Mouse (Mus musculus): ENCODE data around the gene Dpyd. TPM values are rescaled to one million over a fixed set of nuclear protein-coding genes. Genes with fewer than 3 reads are reported as not detected.

Gene Dpyd
- polyA plus RNA-seq, 1 experiment from 2014 or later: 3.3 TPM

- no peaks in the 10 kb centered on the region for H3K27me3 ChIP-seq (ENCODE audit: control insufficient read depth, insufficient read depth, low read length)
- no peaks in the 10 kb centered on the region for H3K4me1 ChIP-seq (ENCODE audit: control insufficient read depth in 2 of 2, insufficient read depth in 2 of 2, low read length in 2 of 2)
- H3K9me3 ChIP-seq (ENCODE audit: control insufficient read depth, low read length): no peaks in the 10 kb centered on the region
- H3K9ac ChIP-seq (ENCODE audit: low read length): no peak overlapping the region
- no peaks in the 10 kb centered on the region for H3K36me3 ChIP-seq (ENCODE audit: control insufficient read depth, insufficient read depth, low read length)
- no peak overlapping the region for H3K27ac ChIP-seq (replicated peaks in 1 of 2; ENCODE audit: control insufficient read depth in 1 of 2, insufficient read depth in 1 of 2, low read depth in 2 of 2, low read length in 2 of 2)
- WGBS: 64% methylated on average over 4 of the region's 4 CpGs
- ATAC-seq (ENCODE audit: insufficient number of reproducible peaks, insufficient read depth, low FRiP score, low read depth): no peak
- no peak overlapping the region for H3K4me2 ChIP-seq (ENCODE audit: low read length)
- no peak overlapping the region for H3K4me3 ChIP-seq (ENCODE audit: control insufficient read depth in 1 of 2, insufficient read depth in 1 of 2, low read depth in 1 of 2, low read length in 2 of 2)
Observed at GRCm38 (mm10) chr3:119063214-119063613, 501.3 kb downstream of the Dpyd start.

- WGBS: 15% methylated on average over 1 of the region's 1 CpGs
- ATAC-seq (ENCODE audit: insufficient number of reproducible peaks, insufficient read depth, low FRiP score, low read depth): no peak
Observed at GRCm38 (mm10) chr3:119063642-119064041, 501.7 kb downstream of the Dpyd start.

GRCm38 (mm10) chr3:119064746-119065145 is 502.8 kb downstream of the Dpyd start:
- H3K9me3 ChIP-seq (ENCODE audit: control insufficient read depth, low read length): no peaks in the 10 kb centered on the region
- no peaks in the 10 kb centered on the region for H3K27me3 ChIP-seq (ENCODE audit: control insufficient read depth, insufficient read depth, low read length)
- no peaks in the 10 kb centered on the region for H3K4me1 ChIP-seq (ENCODE audit: control insufficient read depth in 2 of 2, insufficient read depth in 2 of 2, low read length in 2 of 2)
- no peak overlapping the region for H3K27ac ChIP-seq (replicated peaks in 1 of 2; ENCODE audit: control insufficient read depth in 1 of 2, insufficient read depth in 1 of 2, low read depth in 2 of 2, low read length in 2 of 2)
- no peak overlapping the region for H3K4me3 ChIP-seq (ENCODE audit: control insufficient read depth in 1 of 2, insufficient read depth in 1 of 2, low read depth in 1 of 2, low read length in 2 of 2)
- no peaks in the 10 kb centered on the region for H3K36me3 ChIP-seq (ENCODE audit: control insufficient read depth, insufficient read depth, low read length)
- H3K4me2 ChIP-seq (ENCODE audit: low read length): no peak overlapping the region
- H3K9ac ChIP-seq (ENCODE audit: low read length): no peak overlapping the region
- WGBS: 82% methylated on average over 7 of the region's 7 CpGs
- no peak for ATAC-seq (ENCODE audit: insufficient number of reproducible peaks, insufficient read depth, low FRiP score, low read depth)

More at GRCm38 (mm10) chr3:119063642-119064041, 501.7 kb downstream of the Dpyd start:
- no peak overlapping the region for H3K4me2 ChIP-seq (ENCODE audit: low read length)
- no peak overlapping the region for H3K27ac ChIP-seq (replicated peaks in 1 of 2; ENCODE audit: control insufficient read depth in 1 of 2, insufficient read depth in 1 of 2, low read depth in 2 of 2, low read length in 2 of 2)
- H3K9ac ChIP-seq (ENCODE audit: low read length): no peak overlapping the region
- H3K36me3 ChIP-seq (ENCODE audit: control insufficient read depth, insufficient read depth, low read length): no peaks in the 10 kb centered on the region
- no peaks in the 10 kb centered on the region for H3K9me3 ChIP-seq (ENCODE audit: control insufficient read depth, low read length)
- no peaks in the 10 kb centered on the region for H3K27me3 ChIP-seq (ENCODE audit: control insufficient read depth, insufficient read depth, low read length)
- H3K4me1 ChIP-seq (ENCODE audit: control insufficient read depth in 2 of 2, insufficient read depth in 2 of 2, low read length in 2 of 2): no peaks in the 10 kb centered on the region
- H3K4me3 ChIP-seq (ENCODE audit: control insufficient read depth in 1 of 2, insufficient read depth in 1 of 2, low read depth in 1 of 2, low read length in 2 of 2): no peak overlapping the region

- H3K27me3 ChIP-seq (ENCODE audit: control insufficient read depth, insufficient read depth, low read length): no peaks in the 10 kb centered on the region
- no peak overlapping the region for H3K9ac ChIP-seq (ENCODE audit: low read length)
- no peak overlapping the region for H3K4me3 ChIP-seq (ENCODE audit: control insufficient read depth in 1 of 2, insufficient read depth in 1 of 2, low read depth in 1 of 2, low read length in 2 of 2)
- no peak overlapping the region for H3K27ac ChIP-seq (replicated peaks in 1 of 2; ENCODE audit: control insufficient read depth in 1 of 2, insufficient read depth in 1 of 2, low read depth in 2 of 2, low read length in 2 of 2)
- no peak for ATAC-seq (ENCODE audit: insufficient number of reproducible peaks, insufficient read depth, low FRiP score, low read depth)
- no peaks in the 10 kb centered on the region for H3K36me3 ChIP-seq (ENCODE audit: control insufficient read depth, insufficient read depth, low read length)
- 71% methylated on average over 9 of the region's 9 CpGs for WGBS
- no peaks in the 10 kb centered on the region for H3K9me3 ChIP-seq (ENCODE audit: control insufficient read depth, low read length)
- H3K4me1 ChIP-seq (ENCODE audit: control insufficient read depth in 2 of 2, insufficient read depth in 2 of 2, low read length in 2 of 2): no peaks in the 10 kb centered on the region
- no peak overlapping the region for H3K4me2 ChIP-seq (ENCODE audit: low read length)
Observed at GRCm38 (mm10) chr3:119067221-119067620, 505.3 kb downstream of the Dpyd start.

GRCm38 (mm10) chr3:119086618-119087017 is 524.7 kb downstream of the Dpyd start:
- Histone ChIP-seq H3K9me3 (ENCODE audit: control insufficient read depth, low read length) (no peaks in the 10 kb centered on the region), H3K4me2 (ENCODE audit: low read length) (no peak overlapping the region), H3K4me1 (ENCODE audit: control insufficient read depth in 2 of 2, insufficient read depth in 2 of 2, low read length in 2 of 2) (no peaks in the 10 kb centered on the region), H3K27ac (replicated peaks in 1 of 2; ENCODE audit: control insufficient read depth in 1 of 2, insufficient read depth in 1 of 2, low read depth in 2 of 2, low read length in 2 of 2) (no peak overlapping the region), H3K9ac (ENCODE audit: low read length) (no peak overlapping the region), H3K36me3 (ENCODE audit: control insufficient read depth, insufficient read depth, low read length) (no peaks in the 10 kb centered on the region), H3K4me3 (ENCODE audit: control insufficient read depth in 1 of 2, insufficient read depth in 1 of 2, low read depth in 1 of 2, low read length in 2 of 2) (no peak overlapping the region), H3K27me3 (ENCODE audit: control insufficient read depth, insufficient read depth, low read length) (no peaks in the 10 kb centered on the region)
- 48% methylated on average over 1 of the region's 1 CpGs for WGBS
- no peak; the same call in 1 of the 2 replicates for ATAC-seq (ENCODE audit: insufficient number of reproducible peaks, insufficient read depth, low FRiP score, low read depth)

- Histone ChIP-seq H3K4me2 (ENCODE audit: low read length) (no peak overlapping the region), H3K9ac (ENCODE audit: low read length) (no peak overlapping the region), H3K27me3 (ENCODE audit: control insufficient read depth, insufficient read depth, low read length) (no peaks in the 10 kb centered on the region), H3K36me3 (ENCODE audit: control insufficient read depth, insufficient read depth, low read length) (no peaks in the 10 kb centered on the region), H3K4me1 (ENCODE audit: control insufficient read depth in 2 of 2, insufficient read depth in 2 of 2, low read length in 2 of 2) (no peaks in the 10 kb centered on the region), H3K27ac (replicated peaks in 1 of 2; ENCODE audit: control insufficient read depth in 1 of 2, insufficient read depth in 1 of 2, low read depth in 2 of 2, low read length in 2 of 2) (no peak overlapping the region), H3K4me3 (ENCODE audit: control insufficient read depth in 1 of 2, insufficient read depth in 1 of 2, low read depth in 1 of 2, low read length in 2 of 2) (no peak overlapping the region), H3K9me3 (ENCODE audit: control insufficient read depth, low read length) (no peaks in the 10 kb centered on the region)
- no peak for ATAC-seq (ENCODE audit: insufficient number of reproducible peaks, insufficient read depth, low FRiP score, low read depth)
- WGBS: 71% methylated on average over 5 of the region's 5 CpGs
Observed at GRCm38 (mm10) chr3:119095223-119095886, 533.4 kb downstream of the Dpyd start.

- no peaks in the 10 kb centered on the region for H3K9me3 ChIP-seq (ENCODE audit: control insufficient read depth, low read length)
- no peak overlapping the region for H3K27ac ChIP-seq (replicated peaks in 1 of 2; ENCODE audit: control insufficient read depth in 1 of 2, insufficient read depth in 1 of 2, low read depth in 2 of 2, low read length in 2 of 2)
- 53% methylated on average over 2 of the region's 2 CpGs for WGBS
- no peaks in the 10 kb centered on the region for H3K36me3 ChIP-seq (ENCODE audit: control insufficient read depth, insufficient read depth, low read length)
- H3K27me3 ChIP-seq (ENCODE audit: control insufficient read depth, insufficient read depth, low read length): no peaks in the 10 kb centered on the region
- H3K4me3 ChIP-seq (ENCODE audit: control insufficient read depth in 1 of 2, insufficient read depth in 1 of 2, low read depth in 1 of 2, low read length in 2 of 2): no peak overlapping the region
- H3K9ac ChIP-seq (ENCODE audit: low read length): no peak overlapping the region
- no peaks in the 10 kb centered on the region for H3K4me1 ChIP-seq (ENCODE audit: control insufficient read depth in 2 of 2, insufficient read depth in 2 of 2, low read length in 2 of 2)
- ATAC-seq (ENCODE audit: insufficient number of reproducible peaks, insufficient read depth, low FRiP score, low read depth): no peak
- no peak overlapping the region for H3K4me2 ChIP-seq (ENCODE audit: low read length)
Observed at GRCm38 (mm10) chr3:119126003-119126402, 564.1 kb downstream of the Dpyd start.

GRCm38 (mm10) chr3:119128076-119128475 is 566.1 kb downstream of the Dpyd start:
- WGBS: 67% methylated on average over 1 of the region's 1 CpGs
- H3K9me3 ChIP-seq (ENCODE audit: control insufficient read depth, low read length): no peaks in the 10 kb centered on the region
- no peak overlapping the region for H3K9ac ChIP-seq (ENCODE audit: low read length)
- no peaks in the 10 kb centered on the region for H3K36me3 ChIP-seq (ENCODE audit: control insufficient read depth, insufficient read depth, low read length)
- no peak overlapping the region for H3K4me2 ChIP-seq (ENCODE audit: low read length)
- no peak overlapping the region for H3K4me3 ChIP-seq (ENCODE audit: control insufficient read depth in 1 of 2, insufficient read depth in 1 of 2, low read depth in 1 of 2, low read length in 2 of 2)
- H3K27ac ChIP-seq (replicated peaks in 1 of 2; ENCODE audit: control insufficient read depth in 1 of 2, insufficient read depth in 1 of 2, low read depth in 2 of 2, low read length in 2 of 2): no peak overlapping the region
- no peak for ATAC-seq (ENCODE audit: insufficient number of reproducible peaks, insufficient read depth, low FRiP score, low read depth)
- no peaks in the 10 kb centered on the region for H3K4me1 ChIP-seq (ENCODE audit: control insufficient read depth in 2 of 2, insufficient read depth in 2 of 2, low read length in 2 of 2)
- no peaks in the 10 kb centered on the region for H3K27me3 ChIP-seq (ENCODE audit: control insufficient read depth, insufficient read depth, low read length)
